Mouse (Mus musculus) kidney, adult 2 months (tissue): ENCODE measurements around the gene Rufy1.

Source experiments
- CTCF ChIP-seq: fragments of 200-500 bp; conservative IDR thresholded peaks from 2 replicates; pipeline ENCODE4 v1.5.1; 2011; ENCODE audit warnings: low read depth, mild to moderate bottlenecking, control low read depth, low read length, moderate library complexity, mixed read lengths; ENCODE audit not compliant: insufficient read depth, insufficient read length
- POLR2A ChIP-seq: fragments of 200-500 bp; IDR thresholded peaks from one replicate; pipeline ENCODE4 v1.6.1; 2011; ENCODE audit warnings: low read depth, low read length, control low read depth

- peak; percentile 19; the same call in 1 of the 2 replicates for TF ChIP-seq CTCF
- no peak for TF ChIP-seq POLR2A
Measured at GRCm38 (mm10) chr11:50439857-50440256, 8.9 kb upstream of the Rufy1 start.
